Mouse (Mus musculus) midbrain, embryonic 16.5 days (tissue): ENCODE measurements around the gene Pnma1. TPM values are rescaled to one million over a fixed set of nuclear protein-coding genes. Genes with fewer than 3 reads are reported as not detected.

Experiments
- ATAC-seq: fragments of 200-750 bp; cut with Nextera tagmentation; 2 replicates; pipeline ENCODE4 v1.8.0; 2017; ENCODE audit warnings: moderate TSS enrichment
- H3K27ac ChIP-seq: fragments of 300-500 bp; sonication (generic); 2 replicates; pipeline ENCODE4 v1.5.1; 2014; ENCODE audit warnings: mild to moderate bottlenecking, low read length, mixed read lengths
- H3K27me3 ChIP-seq: fragments of 300-500 bp; sonication (generic); 2 replicates; pipeline ENCODE4 v1.6.1; 2014; ENCODE audit warnings: low read depth, low read length, mixed read lengths; ENCODE audit not compliant: control insufficient read depth, insufficient read depth
- H3K36me3 ChIP-seq: fragments of 300-500 bp; sonication (generic); 2 replicates; pipeline ENCODE4 v1.6.1; 2014; ENCODE audit warnings: mild to moderate bottlenecking, low read length, moderate library complexity, mixed read lengths; ENCODE audit not compliant: control insufficient read depth, insufficient read depth
- H3K4me1 ChIP-seq: fragments of 300-500 bp; sonication (generic); 2 replicates; pipeline ENCODE4 v1.6.1; 2014; ENCODE audit warnings: mild to moderate bottlenecking, low read length, mixed read lengths; ENCODE audit not compliant: control insufficient read depth, insufficient read depth
- H3K4me2 ChIP-seq: fragments of 300-500 bp; sonication (generic); 2 replicates; pipeline ENCODE4 v1.6.1; 2014; ENCODE audit warnings: mild to moderate bottlenecking, low read length, mixed read lengths
- H3K4me3 ChIP-seq: fragments of 300-500 bp; sonication (generic); 2 replicates; pipeline ENCODE4 v1.5.1; 2014; ENCODE audit warnings: low read depth, mild to moderate bottlenecking, low read length, moderate library complexity, mixed read lengths
- H3K9ac ChIP-seq: fragments of 300-500 bp; sonication (generic); 2 replicates; pipeline ENCODE4 v1.6.1; 2014; ENCODE audit warnings: low read depth, low read length, mixed read lengths
- H3K9me3 ChIP-seq: fragments of 300-500 bp; sonication (generic); replicated peaks from 2 replicates; pipeline ENCODE4 v1.6.1; 2014; ENCODE audit warnings: mild to moderate bottlenecking, low read length, mixed read lengths; ENCODE audit not compliant: control insufficient read depth, poor library complexity, severe bottlenecking
- WGBS: fragments of 180-500 bp; shearing (Covaris S2); extraction: QIAGEN DNeasy Blood & Tissue Kit; methylation state at CpG from one replicate; pipeline ENCODE4 v1.1.7; 2014; 5-methylcytosine and 5-hydroxymethylcytosine counted together
- polyA plus RNA-seq: library from polyadenylated mRNA; unstranded; fragments of >200 nt; fragmentation: Nextera tagmentation; extraction: Ambion mirVana; gene quantifications from 2 replicates; pipeline ENCODE4 v1.2.1, GENCODE M21; 2015

Gene Pnma1
- polyA plus RNA-seq, 1 experiment from 2014 or later: 8.2 TPM

- ATAC-seq: no peak
- WGBS: 86% methylated on average over 9 of the region's 9 CpGs
- H3K4me3 ChIP-seq: no peak overlapping the region
- no peaks in the 10 kb centered on the region for H3K27me3 ChIP-seq
- H3K27ac ChIP-seq: no peak overlapping the region
- H3K36me3 ChIP-seq: peaks cover 9% of the 10 kb centered on the region
- H3K4me1 ChIP-seq: peaks cover 20% of the 10 kb centered on the region
- no peaks in the 10 kb centered on the region for H3K9me3 ChIP-seq
- no peak overlapping the region for H3K4me2 ChIP-seq
- H3K9ac ChIP-seq: no peak overlapping the region
These were observed 26.0 kb upstream of the Pnma1 start for GRCm38 (mm10) chr12:84174190-84174811.

- peaks cover 20% of the 10 kb centered on the region for H3K4me1 ChIP-seq
- no peak for ATAC-seq
- WGBS: 91% methylated on average over 13 of the region's 13 CpGs
These were observed 25.1 kb upstream of the Pnma1 start for GRCm38 (mm10) chr12:84173309-84173915.

GRCm38 (mm10) chr12:84172862-84173261 is 24.6 kb upstream of the Pnma1 start:
- Histone ChIP-seq H3K27me3 (no peaks in the 10 kb centered on the region), H3K9me3 (no peaks in the 10 kb centered on the region), H3K4me1 (peaks cover 20% of the 10 kb centered on the region), H3K9ac (no peak overlapping the region), H3K4me3 (no peak overlapping the region), H3K4me2 (no peak overlapping the region), H3K27ac (no peak overlapping the region), H3K36me3 (peaks cover 9% of the 10 kb centered on the region)
- ATAC-seq: no peak
- WGBS: 89% methylated on average over 17 of the region's 17 CpGs

More at GRCm38 (mm10) chr12:84173309-84173915, 25.1 kb upstream of the Pnma1 start:
- Histone ChIP-seq H3K4me2 (no peak overlapping the region), H3K9me3 (no peaks in the 10 kb centered on the region), H3K27ac (no peak overlapping the region), H3K9ac (no peak overlapping the region), H3K4me3 (no peak overlapping the region), H3K36me3 (peaks cover 9% of the 10 kb centered on the region), H3K27me3 (no peaks in the 10 kb centered on the region)

- no peaks in the 10 kb centered on the region for H3K27me3 ChIP-seq
- no peak for ATAC-seq
- no peak overlapping the region for H3K4me3 ChIP-seq
- peaks cover 9% of the 10 kb centered on the region for H3K36me3 ChIP-seq
- no peak overlapping the region for H3K4me2 ChIP-seq
- H3K9ac ChIP-seq: no peak overlapping the region
- H3K27ac ChIP-seq: no peak overlapping the region
- no peaks in the 10 kb centered on the region for H3K9me3 ChIP-seq
- WGBS: 96% methylated on average over 3 of the region's 3 CpGs
- H3K4me1 ChIP-seq: peaks cover 17% of the 10 kb centered on the region
These were observed 23.9 kb upstream of the Pnma1 start for GRCm38 (mm10) chr12:84172216-84172615.

GRCm38 (mm10) chr12:84170610-84171009 is 22.3 kb upstream of the Pnma1 start:
- H3K4me2 ChIP-seq: no peak overlapping the region
- H3K9me3 ChIP-seq: no peaks in the 10 kb centered on the region
- 91% methylated on average over 10 of the region's 10 CpGs for WGBS
- no peak for ATAC-seq
- H3K4me1 ChIP-seq: peaks cover 3% of the 10 kb centered on the region
- no peak overlapping the region for H3K4me3 ChIP-seq
- H3K9ac ChIP-seq: no peak overlapping the region
- no peak overlapping the region for H3K27ac ChIP-seq
- H3K36me3 ChIP-seq: peaks cover 9% of the 10 kb centered on the region
- no peaks in the 10 kb centered on the region for H3K27me3 ChIP-seq

GRCm38 (mm10) chr12:84165631-84166373 is 17.5 kb upstream of the Pnma1 start:
- H3K9me3 ChIP-seq: no peaks in the 10 kb centered on the region
- no peak overlapping the region for H3K27ac ChIP-seq
- H3K4me2 ChIP-seq: no peak overlapping the region
- no peak overlapping the region for H3K9ac ChIP-seq
- no peaks in the 10 kb centered on the region for H3K4me1 ChIP-seq
- no peaks in the 10 kb centered on the region for H3K36me3 ChIP-seq
- 71% methylated on average over 7 of the region's 8 CpGs for WGBS
- H3K4me3 ChIP-seq: no peak overlapping the region
- no peaks in the 10 kb centered on the region for H3K27me3 ChIP-seq
- ATAC-seq: no peak

- Histone ChIP-seq H3K27me3 (no peaks in the 10 kb centered on the region), H3K9me3 (no peaks in the 10 kb centered on the region), H3K4me2 (no peak overlapping the region), H3K36me3 (peaks cover 11% of the 10 kb centered on the region; the same call in 1 of the 2 replicates), H3K9ac (no peak overlapping the region), H3K4me1 (no peaks in the 10 kb centered on the region), H3K4me3 (no peak overlapping the region), H3K27ac (no peak overlapping the region)
- WGBS: 82% methylated on average over 11 of the region's 11 CpGs
- ATAC-seq: no peak
These were observed 15.4 kb upstream of the Pnma1 start for GRCm38 (mm10) chr12:84163586-84164110.

- Histone ChIP-seq H3K27me3 (no peaks in the 10 kb centered on the region), H3K4me2 (no peak overlapping the region), H3K4me1 (no peaks in the 10 kb centered on the region), H3K9me3 (no peaks in the 10 kb centered on the region), H3K9ac (no peak overlapping the region), H3K27ac (no peak overlapping the region), H3K4me3 (no peak overlapping the region), H3K36me3 (peaks cover 13% of the 10 kb centered on the region; the same call in 1 of the 2 replicates)
- 90% methylated on average over 9 of the region's 9 CpGs for WGBS
- no peak for ATAC-seq
These were observed 14.8 kb upstream of the Pnma1 start for GRCm38 (mm10) chr12:84163133-84163532.
